Mouse (Mus musculus) B cell, adult 67 days (primary cell): ENCODE results near the gene Olfr1229. TPM values are rescaled to one million over a fixed set of nuclear protein-coding genes. Genes with fewer than 3 reads are reported as not detected.

ENCODE experiments used
- total RNA-seq, 2 experiments: library from RNA; stranded (reverse); gene quantifications; 4 replicates each; pipeline ENCODE4 v1.2.4; 2023

Gene Olfr1229
- not detected for total RNA-seq

GRCm38 (mm10) chr2:89287914-89288313 is at the start of gene Olfr1229:
Gene Olfr1229, minus strand, starts transcription at chr2:89288014.

GRCm38 (mm10) chr2:89329575-89329974 is 41.8 kb upstream of the Olfr1229 start, which contains the start of gene Olfr1232:
Gene Olfr1232, minus strand, starts transcription at chr2:89329675.

GRCm38 (mm10) chr2:89306974-89307373 is 19.2 kb upstream of the Olfr1229 start, which contains the start of gene Olfr1231:
Gene Olfr1231, minus strand, starts transcription at chr2:89307074.

DNA sequence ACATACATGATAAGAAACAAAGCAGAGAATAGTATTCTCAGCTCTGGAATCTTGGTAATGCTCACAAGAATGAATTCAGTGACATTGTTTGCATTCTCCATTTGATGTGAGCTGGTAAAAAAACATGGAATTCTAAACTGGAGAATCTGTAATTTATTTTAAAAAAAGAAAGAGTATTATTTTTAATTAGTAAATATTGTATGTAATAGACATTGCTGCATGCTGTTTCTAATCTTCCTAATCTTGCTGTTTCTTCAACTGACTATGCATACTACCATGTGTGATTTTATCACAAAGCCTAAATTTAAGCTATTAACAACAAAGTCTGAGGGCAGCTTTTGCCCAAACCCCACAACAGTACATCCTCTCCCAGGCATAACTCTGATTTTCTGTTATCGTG is 9.4 kb upstream of the Olfr1229 start, which contains the start of gene Olfr1230:
Gene Olfr1230, minus strand, starts transcription at position 101 of the 400 bp plus-strand sequence.

DNA sequence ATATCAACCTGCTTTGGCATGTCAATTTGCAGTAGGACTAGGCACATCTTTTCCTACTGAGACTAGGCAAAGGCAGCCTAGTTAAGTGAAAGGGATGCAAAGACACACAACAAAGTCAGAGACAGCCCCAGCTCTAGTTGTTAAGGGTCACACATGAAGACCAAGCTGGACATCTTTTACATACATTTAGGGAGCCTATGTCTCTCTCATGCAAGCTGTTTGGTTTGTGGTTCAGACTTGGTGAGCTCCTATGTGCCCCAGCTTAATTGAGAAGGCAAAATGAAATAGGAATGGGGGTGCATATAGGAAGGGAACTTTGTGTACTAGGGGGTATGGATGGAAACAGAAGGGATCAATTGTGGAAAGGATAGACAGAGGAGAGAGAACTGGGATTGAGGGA is 33.9 kb downstream of the Olfr1229 start, which contains the start of gene Olfr1228:
Gene Olfr1228, minus strand, starts transcription at position 101 of the 400 bp plus-strand sequence.

Other genes with a start within 250 kb of the Olfr1229 start
- not detected for gene Olfr1218, start 226.8 kb downstream of the Olfr1229 start, total RNA-seq
- gene Olfr1219, start 204.5 kb downstream of the Olfr1229 start, total RNA-seq = not detected
- gene Olfr1220, start 181.2 kb downstream of the Olfr1229 start, total RNA-seq = not detected
- gene Olfr1221, start 170.7 kb downstream of the Olfr1229 start, total RNA-seq = not detected
- not detected for gene Olfr1222, start 155.0 kb downstream of the Olfr1229 start, total RNA-seq
- not detected for gene Olfr1223, start 136.5 kb downstream of the Olfr1229 start, total RNA-seq
- not detected for gene Olfr1224-ps1, start 123.9 kb downstream of the Olfr1229 start, total RNA-seq
- gene Olfr1225, start 113.3 kb downstream of the Olfr1229 start, total RNA-seq = not detected
- gene Olfr1226, start 88.0 kb downstream of the Olfr1229 start, total RNA-seq = not detected
- gene Olfr1228, start 34.0 kb downstream of the Olfr1229 start, total RNA-seq = not detected
- not detected for gene Olfr1230, start 9.3 kb upstream of the Olfr1229 start, total RNA-seq
- gene Olfr1231, start 19.1 kb upstream of the Olfr1229 start, total RNA-seq = not detected
- gene Olfr1232, start 41.7 kb upstream of the Olfr1229 start, total RNA-seq = not detected
- gene Olfr1233, start 54.4 kb upstream of the Olfr1229 start, total RNA-seq = not detected
- gene Olfr1234, start 76.9 kb upstream of the Olfr1229 start, total RNA-seq = not detected
- not detected for gene Olfr1238, start 121.7 kb upstream of the Olfr1229 start, total RNA-seq
- gene Olfr1239, start 132.4 kb upstream of the Olfr1229 start, total RNA-seq = not detected
- gene Olfr1240, start 155.0 kb upstream of the Olfr1229 start, total RNA-seq = not detected
- gene Olfr1241, start 199.1 kb upstream of the Olfr1229 start, total RNA-seq = not detected
- not detected for gene Olfr1242, start 210.3 kb upstream of the Olfr1229 start, total RNA-seq
- not detected for gene Olfr1243, start 243.5 kb upstream of the Olfr1229 start, total RNA-seq